Mouse (Mus musculus) hindbrain, embryonic 14.5 days (tissue): ENCODE results near the gene Dpf3. TPM values are rescaled to one million over a fixed set of nuclear protein-coding genes. Genes with fewer than 3 reads are reported as not detected.

Experiments used
- ATAC-seq: fragments of 200-750 bp; cut with Nextera tagmentation; 2 replicates; pipeline ENCODE4 v1.8.0; 2017; ENCODE audit warnings: moderate number of reproducible peaks, mild to moderate bottlenecking, moderate TSS enrichment, moderate library complexity; ENCODE audit not compliant: low FRiP score
- DNase-seq: peaks from one replicate; pipeline ENCODE4 v3.0.0-alpha.2; 2015; ENCODE audit warnings: low spot score
- H3K27ac ChIP-seq: fragments of 300-500 bp; sonication (generic); 2 replicates; pipeline ENCODE4 v1.5.1; 2014; ENCODE audit warnings: mild to moderate bottlenecking, moderate library complexity
- H3K27me3 ChIP-seq: fragments of 300-500 bp; sonication (generic); 2 replicates; pipeline ENCODE4 v1.6.1; 2014; ENCODE audit warnings: mild to moderate bottlenecking, low read length, mixed read lengths; ENCODE audit not compliant: control insufficient read depth, insufficient read depth
- H3K36me3 ChIP-seq: fragments of 300-500 bp; sonication (generic); replicated peaks from 2 replicates; pipeline ENCODE4 v1.6.1; 2014; ENCODE audit not compliant: control insufficient read depth, insufficient read depth
- H3K4me1 ChIP-seq: fragments of 300-500 bp; sonication (generic); replicated peaks from 2 replicates; pipeline ENCODE4 v1.6.1; 2014; ENCODE audit warnings: antibody characterized with exemption, low read length, mixed read lengths; ENCODE audit not compliant: control insufficient read depth, insufficient read depth
- H3K4me2 ChIP-seq: fragments of 300-500 bp; sonication (generic); replicated peaks from 2 replicates; pipeline ENCODE4 v1.6.1; 2014; ENCODE audit warnings: mild to moderate bottlenecking, moderate library complexity
- H3K4me3 ChIP-seq: fragments of 300-500 bp; sonication (generic); replicated peaks from 2 replicates; pipeline ENCODE4 v1.5.1; 2014; ENCODE audit warnings: mild to moderate bottlenecking, low read length
- H3K9ac ChIP-seq: fragments of 300-500 bp; sonication (generic); 2 replicates; pipeline ENCODE4 v1.6.1; 2014
- H3K9me3 ChIP-seq: fragments of 300-500 bp; sonication (generic); 2 replicates; pipeline ENCODE4 v1.6.1; 2016; ENCODE audit warnings: low read length; ENCODE audit not compliant: control insufficient read depth
- WGBS: fragments of 180-500 bp; shearing (Covaris S2); extraction: QIAGEN DNeasy Blood & Tissue Kit; methylation state at CpG from one replicate; pipeline ENCODE4 v1.1.7; 2014; 5-methylcytosine and 5-hydroxymethylcytosine counted together
- polyA plus RNA-seq: library from polyadenylated mRNA; unstranded; fragments of >200 nt; fragmentation: Nextera tagmentation; extraction: Ambion mirVana; gene quantifications from 2 replicates; pipeline ENCODE4 v1.2.1, GENCODE M21; 2014

Dpf3 gene
- polyA plus RNA-seq, 1 experiment from 2014 or later: 23.9 TPM

DNA sequence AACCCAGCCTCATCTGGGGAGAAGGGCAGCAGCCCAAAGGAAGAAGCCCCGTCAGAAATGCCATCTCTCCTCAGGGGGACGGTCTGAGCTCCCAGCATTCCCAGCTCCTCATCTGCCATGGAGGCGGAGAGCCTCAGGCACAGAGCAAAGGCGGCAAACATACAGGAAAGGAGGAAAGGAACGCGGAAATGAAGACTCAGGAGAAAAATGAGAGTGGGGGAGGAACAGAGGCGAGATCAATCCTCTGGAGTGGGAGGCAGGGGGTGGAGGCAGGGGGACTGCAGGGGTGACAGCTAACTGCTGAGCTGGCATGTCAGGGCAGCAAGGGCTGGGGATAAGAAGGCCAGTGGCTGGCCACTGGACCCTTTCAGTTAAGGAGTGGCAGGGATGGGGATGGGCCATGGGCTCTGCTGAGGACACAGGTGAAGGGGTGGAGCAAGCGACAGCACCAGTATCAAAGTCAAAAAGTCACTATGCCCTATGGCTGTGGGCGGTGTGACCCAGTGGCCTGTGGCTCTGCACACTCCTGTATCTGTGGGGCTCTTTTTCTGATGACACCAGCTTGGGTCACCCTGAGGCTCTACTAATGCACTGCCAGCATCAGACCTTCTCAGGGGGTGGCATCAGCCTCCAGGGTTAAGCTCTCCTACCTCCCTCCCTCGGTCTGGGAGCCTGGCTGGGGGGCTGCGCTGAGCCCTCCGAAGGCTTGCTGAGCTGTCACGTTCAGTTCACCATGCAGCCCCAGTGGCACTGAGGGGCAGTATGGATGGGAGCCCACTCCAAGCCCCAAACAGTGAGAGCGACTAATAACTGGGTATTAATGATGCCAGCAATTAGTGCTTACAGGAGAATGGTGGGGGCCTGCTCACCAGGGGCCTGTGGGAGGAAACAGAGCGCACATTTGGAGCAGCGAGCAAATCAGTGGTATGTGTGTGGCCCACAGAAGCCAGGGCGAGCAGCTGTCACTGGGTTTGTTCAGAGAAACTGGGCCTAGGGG, 200.7 kb downstream of the Dpf3 start:
- 50% methylated on average over 17 of the region's 17 CpGs for WGBS
- Histone ChIP-seq H3K27ac (peak overlapping the region; percentile 32; the same call in 1 of the 2 replicates), H3K4me1 (peaks cover 6% of the 10 kb centered on the region), H3K36me3 (no peaks in the 10 kb centered on the region), H3K4me3 (no peak overlapping the region), H3K9ac (no peak overlapping the region), H3K4me2 (no peak overlapping the region), H3K27me3 (no peaks in the 10 kb centered on the region), H3K9me3 (no peaks in the 10 kb centered on the region)
- ATAC-seq: peak; percentile 24; the same call in 1 of the 2 replicates
- no peak for DNase-seq

DNA sequence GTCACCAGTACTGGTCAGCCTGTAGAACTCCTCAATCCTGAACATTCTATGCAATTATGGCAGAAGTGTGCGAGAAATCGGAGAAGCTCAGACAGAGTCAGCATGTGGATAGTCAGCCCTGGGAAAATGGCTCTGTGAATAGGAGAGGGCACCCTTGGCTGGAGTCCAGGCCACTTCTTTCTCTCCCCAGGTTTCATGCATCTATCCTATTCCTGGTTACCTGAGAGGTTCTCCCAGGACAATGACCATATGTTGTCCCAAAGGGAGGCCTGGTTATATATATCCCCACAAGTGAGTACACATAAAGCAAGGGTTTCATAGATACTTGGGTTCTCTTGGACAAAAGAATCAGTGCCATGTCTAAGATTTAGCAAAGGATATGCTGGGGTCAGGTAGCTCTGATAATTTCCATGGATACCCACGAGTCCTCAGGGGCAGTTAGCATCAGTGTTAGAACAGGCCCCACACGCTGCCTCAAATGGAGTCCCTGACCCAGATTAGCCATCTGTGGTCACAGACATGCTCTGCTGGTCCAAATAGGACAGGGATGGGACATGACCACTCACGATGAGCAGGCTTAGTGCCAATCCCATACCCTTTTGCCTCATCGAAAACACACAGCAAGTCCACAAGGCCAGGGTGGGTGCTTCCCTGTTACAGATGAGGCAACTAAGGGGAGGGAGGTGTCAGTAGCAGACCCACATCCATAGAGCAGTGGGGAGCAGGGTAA, 203.8 kb downstream of the Dpf3 start:
- no peak for DNase-seq
- Histone ChIP-seq H3K27me3 (no peaks in the 10 kb centered on the region), H3K9me3 (no peaks in the 10 kb centered on the region), H3K4me3 (no peak overlapping the region), H3K36me3 (no peaks in the 10 kb centered on the region), H3K4me1 (peaks cover 14% of the 10 kb centered on the region), H3K27ac (no peak overlapping the region), H3K4me2 (no peak overlapping the region), H3K9ac (no peak overlapping the region)
- ATAC-seq: no peak
- WGBS: 82% methylated on average over 6 of the region's 6 CpGs

DNA sequence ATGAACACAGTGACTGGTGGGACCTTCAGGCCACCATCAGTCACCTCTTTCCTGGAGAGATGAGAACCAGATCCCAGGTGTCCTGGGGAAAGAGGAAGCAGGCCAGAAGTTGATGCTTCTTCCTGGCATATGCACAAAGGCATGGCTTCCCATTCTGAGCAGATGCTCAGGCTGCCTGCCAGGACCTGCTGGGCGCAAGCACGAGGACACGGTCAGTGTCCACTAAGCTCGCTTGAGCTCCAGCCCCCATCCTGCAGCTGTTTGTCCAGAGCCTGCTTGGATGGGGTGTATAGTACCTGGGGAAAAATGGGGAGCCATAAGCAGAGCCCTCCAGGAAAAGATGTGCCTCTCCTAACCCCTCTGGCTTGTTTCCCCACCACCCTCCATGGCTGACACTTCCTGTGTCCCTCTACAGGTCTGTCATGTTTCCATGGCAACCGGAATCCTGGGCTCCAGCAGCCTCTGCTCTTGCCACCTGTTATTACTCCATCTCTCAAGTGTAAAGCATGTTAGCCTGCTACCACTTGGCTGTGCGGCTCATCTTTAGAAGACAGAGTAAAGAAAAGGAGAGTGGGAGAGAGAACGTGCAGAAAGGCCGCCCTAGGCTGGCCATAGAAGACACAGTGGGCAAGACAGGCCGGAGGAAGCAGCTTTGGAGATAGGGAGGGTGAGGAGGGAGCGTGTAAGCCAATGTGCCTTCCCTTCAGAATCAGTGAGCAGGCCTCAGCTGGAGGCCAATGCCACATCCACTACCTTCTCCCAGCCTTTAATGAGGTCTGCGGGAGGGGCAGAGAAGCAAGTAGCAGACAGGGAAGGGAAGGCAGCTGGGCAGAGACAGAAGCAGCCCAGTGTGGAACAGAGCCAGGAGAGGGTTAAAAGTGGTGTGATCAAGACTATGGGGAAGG, 209.7 kb downstream of the Dpf3 start:
- H3K9me3 ChIP-seq: no peaks in the 10 kb centered on the region
- peaks cover 26% of the 10 kb centered on the region for H3K4me1 ChIP-seq
- H3K4me3 ChIP-seq: no peak overlapping the region
- peak; percentile 69 for DNase-seq
- peak overlapping the region; percentile 37 for H3K9ac ChIP-seq
- H3K4me2 ChIP-seq: no peak overlapping the region
- 54% methylated on average over 11 of the region's 11 CpGs for whole genome bisulfite sequencing
- peak overlapping the region; percentile 86 for H3K27ac ChIP-seq
- H3K27me3 ChIP-seq: no peaks in the 10 kb centered on the region
- ATAC-seq: peak; percentile 82
- no peaks in the 10 kb centered on the region for H3K36me3 ChIP-seq

DNA sequence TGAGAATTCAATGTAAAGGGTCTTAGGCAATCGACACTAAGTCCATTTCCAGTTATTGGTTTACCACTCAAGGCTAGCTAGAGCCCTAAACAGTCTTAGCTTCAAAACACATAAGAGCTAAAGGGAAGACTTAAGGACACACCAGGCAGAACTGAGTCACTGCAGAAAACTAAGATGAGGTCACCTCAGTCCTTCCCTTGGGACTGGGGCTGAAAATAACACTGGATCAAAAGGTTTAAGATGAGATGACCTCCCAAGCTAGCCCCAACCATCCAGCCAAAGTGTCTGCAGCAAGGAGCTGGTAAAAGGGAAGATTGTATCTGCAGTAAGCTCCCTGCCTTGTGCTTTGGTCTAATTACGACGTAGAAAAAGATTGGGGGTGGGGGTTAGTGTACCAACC, 216.3 kb downstream of the Dpf3 start:
- Histone ChIP-seq H3K9ac (no peak overlapping the region), H3K27me3 (no peaks in the 10 kb centered on the region), H3K36me3 (no peaks in the 10 kb centered on the region), H3K4me1 (peaks cover 15% of the 10 kb centered on the region), H3K9me3 (no peaks in the 10 kb centered on the region), H3K4me2 (no peak overlapping the region), H3K27ac (no peak overlapping the region), H3K4me3 (no peak overlapping the region)
- 92% methylated on average over 3 of the region's 3 CpGs for WGBS
- DNase-seq: no peak
- no peak for ATAC-seq

DNA sequence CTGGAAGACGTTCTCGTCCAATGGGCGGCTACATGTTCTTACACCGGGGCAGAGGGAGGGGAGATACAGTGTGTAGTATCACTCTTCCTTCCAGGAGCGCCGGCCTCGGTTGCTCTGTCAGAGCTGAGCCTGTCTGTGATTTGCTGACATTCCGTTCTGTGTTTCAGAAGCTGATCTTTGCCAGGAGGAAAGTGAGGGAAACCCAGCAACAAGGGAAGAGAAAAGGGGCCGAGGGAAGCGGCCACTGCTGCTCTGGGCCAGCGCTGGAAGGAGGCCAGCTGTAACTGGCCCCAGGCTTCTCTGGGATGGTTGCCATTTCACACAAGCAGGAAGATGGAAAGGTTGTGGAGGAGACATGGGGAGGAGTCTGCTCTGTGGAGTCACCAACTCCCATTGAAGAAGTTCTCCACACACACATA, 219.0 kb downstream of the Dpf3 start:
- Histone ChIP-seq H3K4me2 (no peak overlapping the region), H3K9me3 (no peaks in the 10 kb centered on the region), H3K4me1 (peaks cover 15% of the 10 kb centered on the region), H3K9ac (no peak overlapping the region), H3K27me3 (no peaks in the 10 kb centered on the region), H3K36me3 (no peaks in the 10 kb centered on the region), H3K27ac (peak overlapping the region; percentile 64; the same call in 1 of the 2 replicates), H3K4me3 (no peak overlapping the region)
- whole genome bisulfite sequencing: 72% methylated on average over 11 of the region's 11 CpGs
- peak; percentile 85 for ATAC-seq
- peak; percentile 77 for DNase-seq

DNA sequence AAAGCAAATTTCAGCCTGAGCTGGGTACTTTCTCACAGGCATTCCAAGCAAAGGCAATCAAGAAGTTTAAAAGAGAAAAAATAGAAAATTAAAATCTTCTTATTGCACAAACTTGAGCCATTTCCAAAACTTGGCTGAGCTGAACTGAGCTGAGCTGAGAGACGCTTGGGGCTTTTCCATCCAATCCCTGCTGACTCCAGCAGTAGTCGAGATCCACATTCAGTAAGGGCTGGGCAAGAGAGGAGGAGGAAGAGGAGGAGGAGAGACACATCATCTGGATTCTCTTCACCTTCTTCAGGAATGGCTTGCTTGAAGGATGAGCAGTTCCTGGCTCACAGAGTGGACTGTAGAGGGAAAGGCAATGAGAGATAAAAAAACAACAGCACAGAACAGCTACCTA, 227.0 kb downstream of the Dpf3 start:
- 83% methylated on average over 2 of the region's 2 CpGs for WGBS
- DNase-seq: no peak
- no peak overlapping the region for H3K9ac ChIP-seq
- no peaks in the 10 kb centered on the region for H3K4me1 ChIP-seq
- H3K36me3 ChIP-seq: no peaks in the 10 kb centered on the region
- ATAC-seq: no peak
- H3K4me3 ChIP-seq: no peak overlapping the region
- no peaks in the 10 kb centered on the region for H3K27me3 ChIP-seq
- H3K9me3 ChIP-seq: no peaks in the 10 kb centered on the region
- H3K27ac ChIP-seq: no peak overlapping the region
- no peak overlapping the region for H3K4me2 ChIP-seq

DNA sequence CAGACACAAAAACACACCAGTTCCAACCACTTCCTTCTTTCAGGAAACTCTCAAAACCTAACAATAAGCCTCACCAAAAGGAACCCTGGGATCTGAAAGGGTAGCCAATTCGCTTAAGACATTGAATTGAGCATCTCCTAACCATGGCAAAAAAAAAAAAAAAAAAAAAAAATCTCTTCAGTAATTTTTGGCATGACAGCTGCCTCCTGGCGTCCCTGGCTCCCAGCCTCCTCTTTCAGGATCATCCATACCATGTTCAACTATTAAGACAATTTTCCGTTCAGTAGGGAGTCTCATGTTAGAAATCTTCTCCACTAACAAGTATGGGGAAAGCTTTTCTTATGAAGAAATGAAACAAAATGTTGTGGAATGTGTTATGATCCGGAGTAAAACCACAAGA, 233.1 kb downstream of the Dpf3 start:
- Histone ChIP-seq H3K4me2 (no peak overlapping the region), H3K36me3 (no peaks in the 10 kb centered on the region), H3K27me3 (no peaks in the 10 kb centered on the region), H3K27ac (no peak overlapping the region), H3K9ac (no peak overlapping the region), H3K4me1 (no peaks in the 10 kb centered on the region), H3K4me3 (no peak overlapping the region), H3K9me3 (no peaks in the 10 kb centered on the region)
- ATAC-seq (no peak), DNase-seq (no peak)
- 82% methylated on average over 4 of the region's 4 CpGs for WGBS

DNA sequence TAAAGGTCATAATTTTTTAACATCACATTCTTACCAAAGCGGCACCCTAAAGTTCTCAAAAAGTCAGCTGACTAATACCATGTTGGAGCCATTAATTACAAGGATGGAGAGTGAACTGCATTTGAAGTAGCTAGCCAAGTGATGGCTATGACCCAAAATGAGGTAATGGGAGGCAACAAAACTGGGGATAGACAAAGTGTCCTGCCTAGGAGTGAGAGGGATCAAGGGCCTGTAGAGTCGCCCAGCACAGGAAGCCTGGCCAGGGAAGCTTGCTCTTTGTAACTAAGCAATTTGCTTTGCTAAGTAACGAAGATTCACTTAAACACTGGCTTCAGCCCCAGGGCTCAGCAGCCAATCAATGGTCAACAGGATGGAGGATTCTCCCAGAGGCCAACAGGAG, 238.4 kb downstream of the Dpf3 start:
- Histone ChIP-seq H3K27me3 (no peaks in the 10 kb centered on the region), H3K9ac (no peak overlapping the region), H3K36me3 (no peaks in the 10 kb centered on the region), H3K9me3 (no peaks in the 10 kb centered on the region), H3K4me2 (no peak overlapping the region), H3K4me1 (no peaks in the 10 kb centered on the region), H3K4me3 (no peak overlapping the region), H3K27ac (no peak overlapping the region)
- 82% methylated on average over 3 of the region's 3 CpGs for WGBS
- no peak for DNase-seq
- no peak for ATAC-seq
